Mouse (Mus musculus): ENCODE measurements around the gene Nde1.
"Not testable (repeated sequence)": the region's sequence is repeated elsewhere in the genome, so short reads cannot be mapped to it uniquely, and the experiment has no call there.

Gene Nde1

GRCm38 (mm10) chr16:14162988-14163416 lies at the start of gene Nde1, which contains the start of gene Marf1:
Nde1 (plus strand) TSS chr16:14163275.
Marf1 (minus strand) TSS chr16:14163351.
- DNase-seq (ENCODE audit: low read depth, low spot score), result peak; percentile 94

- DNase-seq (ENCODE audit: low read depth, low spot score), result no peak
These were observed 45.8 kb upstream of the Nde1 start for GRCm38 (mm10) chr16:14117299-14117698.

GRCm38 (mm10) chr16:14120941-14121340 lies 42.1 kb upstream of the Nde1 start:
- no peak for DNase-seq (ENCODE audit: low read depth, low spot score)

- no peak for DNase-seq (ENCODE audit: low read depth, low spot score)
These were observed 41.5 kb upstream of the Nde1 start for GRCm38 (mm10) chr16:14121563-14121962.

GRCm38 (mm10) chr16:14122586-14122985 lies 40.5 kb upstream of the Nde1 start:
- peak; percentile 30 for DNase-seq (ENCODE audit: low read depth, low spot score)

GRCm38 (mm10) chr16:14123901-14124300 lies 39.2 kb upstream of the Nde1 start:
- DNase-seq (ENCODE audit: low read depth, low spot score), result peak; percentile 66

- DNase-seq (ENCODE audit: low read depth, low spot score), result no peak
These were observed 38.4 kb upstream of the Nde1 start for GRCm38 (mm10) chr16:14124709-14125108.

GRCm38 (mm10) chr16:14125253-14125652 lies 37.8 kb upstream of the Nde1 start:
- DNase-seq (ENCODE audit: low read depth, low spot score), result no peak

GRCm38 (mm10) chr16:14128977-14129376 lies 34.1 kb upstream of the Nde1 start:
- DNase-seq (ENCODE audit: low read depth, low spot score), result no peak

- no peak for DNase-seq (ENCODE audit: low read depth, low spot score)
These were observed 32.3 kb upstream of the Nde1 start for GRCm38 (mm10) chr16:14130796-14131195.

GRCm38 (mm10) chr16:14131376-14131775 lies 31.7 kb upstream of the Nde1 start:
- DNase-seq (ENCODE audit: low read depth, low spot score), result peak; percentile 51

- DNase-seq (ENCODE audit: low read depth, low spot score), result peak; percentile 6
These were observed 31.2 kb upstream of the Nde1 start for GRCm38 (mm10) chr16:14131838-14132237.

GRCm38 (mm10) chr16:14135014-14135413 lies 28.1 kb upstream of the Nde1 start:
- DNase-seq (ENCODE audit: low read depth, low spot score), result no peak

- DNase-seq (ENCODE audit: low read depth, low spot score), result no peak
These were observed 25.0 kb upstream of the Nde1 start for GRCm38 (mm10) chr16:14137976-14138561.

- no peak for DNase-seq (ENCODE audit: low read depth, low spot score)
These were observed 24.0 kb upstream of the Nde1 start for GRCm38 (mm10) chr16:14139106-14139505.

GRCm38 (mm10) chr16:14143298-14143697 lies 19.8 kb upstream of the Nde1 start:
- no peak for DNase-seq (ENCODE audit: low read depth, low spot score)

GRCm38 (mm10) chr16:14147712-14148111 lies 15.4 kb upstream of the Nde1 start:
- DNase-seq (ENCODE audit: low read depth, low spot score), result peak; percentile 21

GRCm38 (mm10) chr16:14151718-14152117 lies 11.4 kb upstream of the Nde1 start:
- DNase-seq (ENCODE audit: low read depth, low spot score), result no peak

GRCm38 (mm10) chr16:14155638-14156037 lies 7.4 kb upstream of the Nde1 start:
- not testable (repeated sequence) for DNase-seq (ENCODE audit: low read depth, low spot score)

GRCm38 (mm10) chr16:14156312-14156711 lies 6.8 kb upstream of the Nde1 start:
- DNase-seq (ENCODE audit: low read depth, low spot score), result no peak

- no peak for DNase-seq (ENCODE audit: low read depth, low spot score)
These were observed 4.5 kb upstream of the Nde1 start for GRCm38 (mm10) chr16:14158536-14158935.

GRCm38 (mm10) chr16:14158936-14159745 lies 3.9 kb upstream of the Nde1 start:
- DNase-seq (ENCODE audit: low read depth, low spot score), result peak; percentile 99

GRCm38 (mm10) chr16:14159746-14160131 lies 3.3 kb upstream of the Nde1 start:
- peak; percentile 81 for DNase-seq (ENCODE audit: low read depth, low spot score)
